Mouse (Mus musculus) midbrain, embryonic 15.5 days (tissue): ENCODE measurements around the gene Tmem132c. TPM values are rescaled to one million over a fixed set of nuclear protein-coding genes. Genes with fewer than 3 reads are reported as not detected.
A peak's percentile ranks its signal among the peaks of the same experiment; 100 is the strongest.

Source experiments
- ATAC-seq: fragments of 200-750 bp; cut with Nextera tagmentation; replicated peaks from 2 replicates; pipeline ENCODE4 v1.8.0; 2017; ENCODE audit warnings: moderate TSS enrichment
- H3K27ac ChIP-seq: fragments of 300-500 bp; sonication (generic); 2 replicates; pipeline ENCODE4 v1.5.1; 2015; ENCODE audit warnings: mild to moderate bottlenecking, inconsistent platforms
- H3K27me3 ChIP-seq: fragments of 300-500 bp; sonication (generic); replicated peaks from 2 replicates; pipeline ENCODE4 v1.6.1; 2015; ENCODE audit warnings: inconsistent platforms
- H3K36me3 ChIP-seq: fragments of 300-500 bp; sonication (generic); replicated peaks from 2 replicates; pipeline ENCODE4 v1.6.1; 2015; ENCODE audit warnings: inconsistent platforms
- H3K4me1 ChIP-seq: fragments of 300-500 bp; sonication (generic); 2 replicates; pipeline ENCODE4 v1.6.1; 2015; ENCODE audit warnings: inconsistent platforms
- H3K4me2 ChIP-seq: fragments of 300-500 bp; sonication (generic); 2 replicates; pipeline ENCODE4 v1.6.1; 2015; ENCODE audit warnings: inconsistent platforms, mild to moderate bottlenecking, moderate library complexity
- H3K4me3 ChIP-seq: fragments of 300-500 bp; sonication (generic); 2 replicates; pipeline ENCODE4 v1.5.1; 2015; ENCODE audit warnings: mild to moderate bottlenecking, inconsistent platforms
- H3K9ac ChIP-seq: fragments of 300-500 bp; sonication (generic); 2 replicates; pipeline ENCODE4 v1.6.1; 2015; ENCODE audit warnings: mild to moderate bottlenecking, inconsistent platforms
- H3K9me3 ChIP-seq: fragments of 300-500 bp; sonication (generic); 2 replicates; pipeline ENCODE4 v1.6.1; 2016; ENCODE audit warnings: inconsistent platforms
- WGBS: fragments of 180-500 bp; shearing (Covaris S2); methylation state at CpG from one replicate; pipeline ENCODE4 v1.1.7; 2015; ENCODE audit warnings: mixed read lengths; 5-methylcytosine and 5-hydroxymethylcytosine counted together
- polyA plus RNA-seq: library from polyadenylated mRNA; unstranded; fragments of >200 nt; fragmentation: Nextera tagmentation; extraction: Ambion mirVana; gene quantifications from 2 replicates; pipeline ENCODE4 v1.2.1, GENCODE M21; 2015

The Tmem132c gene
- polyA plus RNA-seq, 1 experiment from 2014 or later = 11.5 TPM

DNA sequence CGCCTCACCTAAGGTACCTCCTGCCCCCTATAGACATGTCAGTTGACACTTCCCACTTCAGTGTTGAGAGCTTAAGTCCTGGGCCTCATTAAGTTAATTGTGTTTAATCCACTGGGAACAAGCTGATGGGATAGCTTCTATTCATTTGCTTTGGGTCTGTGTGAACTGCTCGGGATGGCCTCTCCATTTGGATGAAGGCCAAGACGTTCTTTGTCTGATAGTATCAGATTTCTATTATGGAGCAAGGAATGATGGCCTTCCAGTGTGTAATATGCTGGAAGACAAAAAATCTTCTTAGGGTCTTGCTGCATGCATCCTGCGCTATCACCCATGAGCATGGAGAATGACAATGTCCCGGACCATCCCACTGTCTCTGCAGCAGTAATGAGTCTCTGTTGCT, 141.0 kb downstream of the Tmem132c start:
- ATAC-seq = no peak
- WGBS = 53% methylated on average over 5 of the region's 5 CpGs
- no peak overlapping the region for H3K4me3 ChIP-seq
- H3K36me3 ChIP-seq = no peaks in the 10 kb centered on the region
- H3K9me3 ChIP-seq = no peaks in the 10 kb centered on the region
- no peaks in the 10 kb centered on the region for H3K4me1 ChIP-seq
- no peak overlapping the region for H3K27ac ChIP-seq
- H3K27me3 ChIP-seq = no peaks in the 10 kb centered on the region
- no peak overlapping the region for H3K9ac ChIP-seq
- no peak overlapping the region for H3K4me2 ChIP-seq

DNA sequence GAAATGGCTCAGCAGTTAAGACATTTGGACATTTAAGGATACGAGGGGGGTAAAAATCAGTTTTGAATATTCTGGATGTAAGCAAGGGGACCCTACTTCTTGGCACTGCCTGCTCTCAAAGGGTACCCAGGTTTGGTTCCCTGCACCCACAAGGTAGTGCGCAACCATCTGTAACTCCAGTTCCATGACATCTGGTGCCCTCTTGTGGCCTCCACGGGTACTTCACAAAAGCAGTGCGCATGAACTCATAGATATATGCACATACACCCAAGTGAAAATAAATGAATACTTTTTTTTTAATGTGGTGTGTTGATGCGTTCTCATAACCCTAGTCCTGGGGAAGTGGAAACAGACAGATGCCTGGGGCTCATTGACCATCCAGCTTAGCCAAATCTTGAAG, 149.6 kb downstream of the Tmem132c start:
- H3K27me3 ChIP-seq = no peaks in the 10 kb centered on the region
- WGBS = 96% methylated on average over 5 of the region's 5 CpGs
- H3K4me3 ChIP-seq = no peak overlapping the region
- no peak overlapping the region for H3K27ac ChIP-seq
- no peaks in the 10 kb centered on the region for H3K36me3 ChIP-seq
- no peak overlapping the region for H3K9ac ChIP-seq
- no peak for ATAC-seq
- H3K4me2 ChIP-seq = no peak overlapping the region
- no peaks in the 10 kb centered on the region for H3K4me1 ChIP-seq
- no peaks in the 10 kb centered on the region for H3K9me3 ChIP-seq

DNA sequence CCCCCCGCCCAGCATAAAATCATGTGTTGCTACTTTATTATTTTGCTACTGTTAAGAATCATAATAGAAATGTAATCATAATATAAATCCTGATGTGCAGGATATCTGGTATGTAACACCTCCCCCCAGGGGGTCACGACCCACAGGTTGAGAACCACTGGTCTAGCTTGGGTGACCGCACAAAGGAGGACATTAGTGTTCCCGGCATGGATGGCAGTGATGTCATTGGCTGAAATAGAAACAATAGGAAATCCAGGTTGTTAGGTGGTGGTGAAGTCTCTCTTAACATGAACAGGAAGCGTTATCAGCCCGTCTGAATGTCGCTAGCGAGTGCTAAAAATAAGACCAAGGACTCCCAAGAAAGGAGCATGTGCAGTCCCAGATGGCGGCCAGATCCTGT, 155.3 kb downstream of the Tmem132c start:
- H3K4me1 ChIP-seq = peaks cover 5% of the 10 kb centered on the region
- H3K36me3 ChIP-seq = no peaks in the 10 kb centered on the region
- H3K27ac ChIP-seq = no peak overlapping the region
- H3K9me3 ChIP-seq = no peaks in the 10 kb centered on the region
- no peak overlapping the region for H3K9ac ChIP-seq
- WGBS = 88% methylated on average over 9 of the region's 9 CpGs
- no peak overlapping the region for H3K4me3 ChIP-seq
- ATAC-seq = no peak
- no peak overlapping the region for H3K4me2 ChIP-seq
- no peaks in the 10 kb centered on the region for H3K27me3 ChIP-seq

DNA sequence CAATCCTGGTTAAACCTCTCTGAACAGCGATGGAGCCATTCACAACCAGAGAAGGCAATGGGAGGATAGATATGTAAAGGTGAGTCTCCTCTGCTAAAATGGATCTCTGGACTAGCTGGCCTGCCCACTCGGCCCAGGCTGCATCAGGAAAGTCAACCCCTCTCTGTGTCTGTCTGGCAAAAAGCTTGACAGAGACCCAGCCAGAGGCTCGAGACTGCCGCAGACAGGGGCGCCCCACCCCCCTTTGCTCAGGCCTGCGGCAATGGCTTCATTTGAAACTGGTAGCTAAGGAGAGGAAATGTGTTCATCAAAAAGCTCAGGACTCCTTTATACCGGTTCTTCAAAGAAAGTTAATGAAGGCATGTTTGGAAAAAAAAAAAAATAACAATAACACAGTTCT, 156.4 kb downstream of the Tmem132c start:
- Histone ChIP-seq H3K27ac (0 out of 2 replicates have a peak overlapping the region, but pooled peaks have one; percentile 24), H3K4me3 (no peak overlapping the region), H3K27me3 (no peaks in the 10 kb centered on the region), H3K4me1 (peaks cover 5% of the 10 kb centered on the region), H3K36me3 (no peaks in the 10 kb centered on the region), H3K9ac (no peak overlapping the region), H3K4me2 (no peak overlapping the region), H3K9me3 (no peaks in the 10 kb centered on the region)
- WGBS = 18% methylated on average over 7 of the region's 7 CpGs
- ATAC-seq = no peak

DNA sequence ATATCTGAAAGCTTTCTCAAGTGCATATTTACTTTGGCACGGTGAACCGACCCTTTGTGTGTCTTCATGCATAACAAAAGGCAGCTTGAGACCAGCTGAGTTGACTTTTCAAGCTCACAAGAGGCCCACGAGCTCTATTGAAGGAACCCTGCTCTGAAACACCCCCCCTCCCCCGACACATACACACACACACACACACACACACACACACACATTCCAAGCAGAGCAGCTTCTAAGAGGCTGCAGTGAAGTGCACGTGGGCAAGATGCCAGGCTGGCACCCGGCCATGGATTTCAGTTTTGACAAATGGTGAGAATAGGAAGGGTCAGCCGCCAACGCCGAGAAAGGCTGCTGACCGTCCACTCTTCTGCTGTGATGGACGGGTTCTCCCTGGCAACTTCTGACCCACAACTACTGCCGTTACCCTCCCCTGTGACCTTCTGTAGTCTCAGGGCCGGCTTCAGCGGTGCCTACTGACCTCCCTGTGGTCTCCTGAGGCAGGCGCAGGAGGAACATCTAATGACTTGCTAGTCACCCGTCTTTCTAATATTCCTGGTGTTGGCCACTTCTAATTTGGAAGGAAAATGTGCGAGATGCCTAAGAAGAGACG, 163.9 kb downstream of the Tmem132c start:
- H3K4me2 ChIP-seq = peak overlapping the region; percentile 1; the same call in 1 of the 2 replicates
- no peak overlapping the region for H3K27ac ChIP-seq
- H3K4me1 ChIP-seq = peaks cover 11% of the 10 kb centered on the region
- ATAC-seq = peak; percentile 60; the same call in 1 of the 2 replicates
- H3K9me3 ChIP-seq = no peaks in the 10 kb centered on the region; the same call in 1 of the 2 replicates
- H3K36me3 ChIP-seq = no peaks in the 10 kb centered on the region
- 30% methylated on average over 18 of the region's 18 CpGs for WGBS
- H3K4me3 ChIP-seq = no peak overlapping the region
- H3K27me3 ChIP-seq = no peaks in the 10 kb centered on the region
- no peak overlapping the region for H3K9ac ChIP-seq

DNA sequence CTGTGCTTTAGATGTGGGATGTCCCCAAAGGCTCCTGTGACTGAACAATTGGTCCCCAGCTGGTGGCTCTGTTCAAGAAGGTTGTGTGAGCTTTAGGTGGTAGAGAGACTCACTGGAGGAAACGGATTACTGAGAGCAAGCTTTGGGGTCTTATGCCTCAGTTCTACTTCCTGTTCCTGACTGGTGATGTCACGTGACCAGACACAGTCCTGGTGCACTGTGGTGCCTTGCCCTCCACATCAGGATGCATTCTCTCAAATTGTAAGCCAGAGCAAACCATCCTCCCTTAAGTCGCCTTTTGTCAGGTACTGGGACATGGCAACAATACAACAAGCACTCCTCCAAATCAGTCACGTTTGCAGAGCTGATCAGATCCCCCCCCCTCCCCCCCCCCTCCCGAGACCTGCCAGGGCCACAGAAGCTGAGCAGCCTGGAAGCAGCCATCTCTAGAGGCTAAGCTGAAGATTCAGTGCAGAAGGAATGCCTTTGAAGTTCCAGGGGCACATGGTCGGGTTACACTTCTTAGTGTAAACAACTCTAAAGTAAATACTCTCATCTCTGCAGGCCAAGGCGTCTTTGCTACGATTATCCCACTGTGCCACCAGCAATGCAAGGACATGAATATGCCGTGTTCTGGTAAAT, 164.5 kb downstream of the Tmem132c start:
- ATAC-seq = no peak
- 19% methylated on average over 9 of the region's 9 CpGs for WGBS
- no peak overlapping the region for H3K4me3 ChIP-seq
- H3K27ac ChIP-seq = no peak overlapping the region
- H3K36me3 ChIP-seq = no peaks in the 10 kb centered on the region
- peaks cover 11% of the 10 kb centered on the region for H3K4me1 ChIP-seq
- H3K27me3 ChIP-seq = no peaks in the 10 kb centered on the region
- no peaks in the 10 kb centered on the region; the same call in 1 of the 2 replicates for H3K9me3 ChIP-seq
- no peak overlapping the region for H3K9ac ChIP-seq
- 0 out of 2 replicates have a peak overlapping the region, but pooled peaks have one; percentile 1 for H3K4me2 ChIP-seq

DNA sequence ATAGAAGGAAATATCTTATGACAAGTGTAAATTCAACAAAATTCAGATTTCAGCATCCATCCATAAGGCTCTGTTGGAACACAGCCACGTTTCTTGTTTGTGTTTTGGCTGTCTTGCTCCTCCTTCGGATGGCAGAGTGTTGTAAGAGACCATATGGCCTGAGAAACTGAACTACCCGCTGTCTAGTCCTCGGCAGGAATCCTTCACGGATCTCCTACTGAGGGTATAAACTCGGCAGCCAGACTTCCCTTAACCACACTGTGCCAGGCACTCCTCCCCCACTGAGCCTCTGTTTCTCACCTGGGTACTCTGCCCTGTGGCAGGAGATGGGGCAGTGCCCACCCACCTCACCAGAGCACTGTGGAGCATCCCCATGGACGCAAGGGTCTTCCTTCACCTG, 174.9 kb downstream of the Tmem132c start:
- Histone ChIP-seq H3K27ac (no peak overlapping the region), H3K9me3 (no peaks in the 10 kb centered on the region), H3K9ac (no peak overlapping the region), H3K36me3 (no peaks in the 10 kb centered on the region), H3K4me3 (no peak overlapping the region), H3K27me3 (no peaks in the 10 kb centered on the region), H3K4me1 (no peaks in the 10 kb centered on the region), H3K4me2 (no peak overlapping the region)
- WGBS = 79% methylated on average over 7 of the region's 7 CpGs
- no peak for ATAC-seq

DNA sequence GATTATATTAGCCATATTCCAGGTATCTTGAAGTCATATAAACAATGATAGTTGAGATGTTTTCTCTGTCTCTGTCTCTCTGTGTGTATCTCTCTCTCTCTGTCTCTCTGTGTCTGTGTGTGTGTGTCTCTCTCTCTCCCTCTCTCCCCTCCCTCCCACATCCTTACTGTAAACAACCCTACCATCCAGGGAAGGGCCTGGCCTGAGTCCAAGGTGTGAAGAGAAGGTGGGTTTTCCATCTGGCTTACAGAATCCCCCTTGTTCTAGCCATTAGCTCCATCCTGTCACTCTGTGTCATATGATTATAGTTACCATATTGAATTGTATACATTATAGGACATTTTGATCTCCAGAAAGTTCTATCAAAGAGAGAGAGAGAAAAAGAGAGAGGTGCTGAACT, 182.3 kb downstream of the Tmem132c start:
- H3K36me3 ChIP-seq = no peaks in the 10 kb centered on the region
- no peaks in the 10 kb centered on the region for H3K4me1 ChIP-seq
- ATAC-seq = no peak

DNA sequence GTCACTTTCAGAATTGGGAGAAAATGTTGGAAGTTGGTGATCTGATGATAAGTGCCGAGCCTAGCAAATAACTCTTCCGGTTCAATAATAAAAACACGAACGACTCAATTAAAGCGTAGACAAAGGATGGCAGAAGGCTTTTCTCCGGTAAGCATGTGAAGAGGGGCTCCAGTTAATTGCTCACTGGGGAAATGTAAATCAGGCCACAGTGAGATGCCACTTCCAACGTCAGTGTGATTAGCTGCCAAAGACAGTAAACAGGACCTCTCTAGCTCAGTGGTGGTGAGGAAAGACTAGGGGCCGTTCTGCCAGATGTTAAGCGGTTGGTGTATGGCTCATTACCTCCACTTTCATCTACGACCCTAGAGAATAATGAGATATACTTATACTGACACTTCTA, 187.5 kb downstream of the Tmem132c start:
- H3K4me2 ChIP-seq = no peak overlapping the region
- no peaks in the 10 kb centered on the region for H3K4me1 ChIP-seq
- H3K9ac ChIP-seq = no peak overlapping the region
- H3K27me3 ChIP-seq = no peaks in the 10 kb centered on the region
- 30% methylated on average over 10 of the region's 10 CpGs for WGBS
- H3K36me3 ChIP-seq = no peaks in the 10 kb centered on the region
- H3K4me3 ChIP-seq = no peak overlapping the region
- ATAC-seq = no peak
- no peaks in the 10 kb centered on the region for H3K9me3 ChIP-seq
- no peak overlapping the region for H3K27ac ChIP-seq

More for the DNA sequence above, 182.3 kb downstream of the Tmem132c start:
- Histone ChIP-seq H3K27ac (no peak overlapping the region), H3K4me2 (no peak overlapping the region), H3K9me3 (no peaks in the 10 kb centered on the region), H3K27me3 (no peaks in the 10 kb centered on the region), H3K9ac (no peak overlapping the region), H3K4me3 (no peak overlapping the region)

DNA sequence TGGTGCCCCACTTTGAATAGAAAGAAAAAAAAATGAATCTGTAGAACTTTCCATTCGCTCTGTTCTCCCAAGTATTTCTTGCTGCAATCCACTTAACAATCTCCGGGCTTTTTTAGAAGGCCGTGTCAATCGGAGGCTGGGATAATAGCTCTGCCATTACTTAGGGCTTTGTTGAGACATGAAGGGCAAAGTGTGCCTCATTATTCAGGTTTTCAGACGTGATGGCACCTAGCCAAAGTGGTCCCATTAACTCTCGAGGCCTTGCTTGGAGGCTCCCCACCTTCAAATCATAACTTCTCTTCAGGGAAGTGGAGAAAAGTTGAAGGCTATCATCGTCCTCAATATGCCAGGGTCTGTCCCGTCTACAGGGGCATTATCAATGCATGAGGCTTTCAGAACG, 190.0 kb downstream of the Tmem132c start:
- WGBS = 49% methylated on average over 9 of the region's 9 CpGs
- Histone ChIP-seq H3K27ac (no peak overlapping the region), H3K27me3 (no peaks in the 10 kb centered on the region)

DNA sequence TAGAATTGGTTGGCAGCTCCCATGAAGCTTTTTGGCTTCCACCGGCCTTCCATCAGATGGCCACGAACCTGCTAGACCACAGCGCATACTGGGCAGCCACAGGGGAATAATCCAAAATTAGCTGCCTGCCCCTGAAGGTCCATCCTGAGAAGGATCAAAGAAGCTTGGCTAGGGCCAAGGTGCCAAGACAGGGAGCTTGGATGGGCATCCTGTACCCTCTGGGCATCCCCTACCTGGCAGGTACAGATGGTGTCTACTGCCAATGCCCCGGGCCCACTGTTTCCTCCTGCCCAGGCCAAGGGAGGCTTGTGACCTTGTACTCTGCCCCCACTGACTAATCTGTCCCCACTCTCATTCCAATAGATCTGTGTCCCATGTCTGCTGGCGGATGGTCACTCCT, 195.2 kb downstream of the Tmem132c start:
- H3K36me3 ChIP-seq = no peaks in the 10 kb centered on the region
- peaks cover 1% of the 10 kb centered on the region for H3K4me1 ChIP-seq
- no peaks in the 10 kb centered on the region for H3K27me3 ChIP-seq
- H3K4me3 ChIP-seq = no peak overlapping the region
- 92% methylated on average over 5 of the region's 5 CpGs for WGBS
- H3K9ac ChIP-seq = no peak overlapping the region
- H3K27ac ChIP-seq = no peak overlapping the region
- ATAC-seq = no peak
- no peak overlapping the region for H3K4me2 ChIP-seq
- no peaks in the 10 kb centered on the region for H3K9me3 ChIP-seq

More for the DNA sequence above, 190.0 kb downstream of the Tmem132c start:
- Histone ChIP-seq H3K4me1 (no peaks in the 10 kb centered on the region), H3K9ac (no peak overlapping the region), H3K9me3 (no peaks in the 10 kb centered on the region), H3K36me3 (no peaks in the 10 kb centered on the region), H3K4me2 (no peak overlapping the region), H3K4me3 (no peak overlapping the region)
- no peak for ATAC-seq

DNA sequence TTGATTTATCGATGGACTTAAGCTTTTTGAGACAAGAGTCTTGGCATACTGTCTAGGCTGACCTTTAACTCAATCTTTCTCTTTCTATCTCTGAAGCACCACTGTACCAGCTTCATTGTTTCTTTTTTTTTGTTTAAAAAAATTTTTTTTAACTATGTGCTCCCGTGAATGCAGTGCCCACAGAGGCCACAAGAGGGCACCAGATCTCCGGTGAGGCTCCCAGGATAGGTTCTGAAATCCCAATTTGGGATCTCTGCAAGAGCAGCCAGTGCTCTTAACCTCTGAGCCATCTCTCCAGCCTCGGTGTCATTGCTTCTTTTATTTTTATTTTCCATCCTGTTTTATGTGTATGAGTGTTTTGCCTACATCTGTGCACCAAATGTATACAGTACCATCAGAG, 197.0 kb downstream of the Tmem132c start:
- no peak overlapping the region for H3K4me3 ChIP-seq
- no peak overlapping the region for H3K27ac ChIP-seq
- WGBS = 97% methylated on average over 4 of the region's 4 CpGs

DNA sequence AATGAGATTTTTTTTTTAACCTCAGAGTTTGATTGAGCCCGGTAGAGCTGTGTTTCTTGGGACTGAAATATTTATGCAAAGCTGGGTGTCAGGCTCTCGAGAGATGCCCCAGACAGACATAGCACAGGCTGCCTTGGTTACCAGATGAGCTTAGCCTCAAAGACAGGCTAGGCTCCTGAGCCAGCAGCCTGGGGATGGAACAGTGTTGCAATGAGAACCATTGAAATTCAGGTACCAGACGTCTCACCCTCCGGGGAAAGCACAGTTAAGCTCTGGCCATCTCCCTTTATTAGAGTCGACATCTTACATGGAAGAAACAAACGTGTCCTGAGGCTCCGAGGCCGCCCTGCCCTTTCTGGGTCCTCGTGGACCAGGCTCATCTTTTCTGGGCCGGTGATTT, 200.4 kb downstream of the Tmem132c start:
- H3K4me1 ChIP-seq = peaks cover 10% of the 10 kb centered on the region
- 21% methylated on average over 10 of the region's 10 CpGs for WGBS
- no peaks in the 10 kb centered on the region for H3K9me3 ChIP-seq
- no peak overlapping the region for H3K4me2 ChIP-seq
- H3K4me3 ChIP-seq = no peak overlapping the region
- no peak for ATAC-seq
- peak overlapping the region; percentile 25; the same call in 1 of the 2 replicates for H3K27ac ChIP-seq
- no peak overlapping the region for H3K9ac ChIP-seq
- no peaks in the 10 kb centered on the region for H3K27me3 ChIP-seq
- no peaks in the 10 kb centered on the region for H3K36me3 ChIP-seq

More for the DNA sequence above, 197.0 kb downstream of the Tmem132c start:
- Histone ChIP-seq H3K27me3 (no peaks in the 10 kb centered on the region), H3K9ac (no peak overlapping the region), H3K36me3 (no peaks in the 10 kb centered on the region), H3K4me1 (peaks cover 10% of the 10 kb centered on the region), H3K4me2 (no peak overlapping the region), H3K9me3 (no peaks in the 10 kb centered on the region)
- no peak for ATAC-seq
